Mouse (Mus musculus) lung, adult 2 months (tissue): ENCODE data around the gene Aatk.

Experiments
- CTCF ChIP-seq: fragments of 200-500 bp; IDR thresholded peaks from 2 replicates; pipeline ENCODE4 v1.5.1; 2011; ENCODE audit warnings: mild to moderate bottlenecking, low read length, control low read depth; ENCODE audit not compliant: insufficient read depth
- POLR2A ChIP-seq: fragments of 200-500 bp; IDR thresholded peaks from 2 replicates; pipeline ENCODE4 v1.6.1; 2011; ENCODE audit warnings: low read depth, mild to moderate bottlenecking, control low read depth, low read length, borderline replicate concordance; ENCODE audit errors: extremely low read depth

GRCm38 (mm10) chr11:120072986-120073647 lies 26.1 kb upstream of the Aatk start:
- TF ChIP-seq CTCF, result no peak
- TF ChIP-seq POLR2A, result no peak
